Mouse (Mus musculus): ENCODE data around the gene Rnf123.
A peak's percentile ranks its signal among the peaks of the same experiment; 100 is the strongest.

Rnf123 gene

GRCm38 (mm10) chr9:108056361-108057261, 26.5 kb downstream of the Rnf123 start:
- no peak for DNase-seq

GRCm38 (mm10) chr9:108055661-108056237, 27.4 kb downstream of the Rnf123 start:
- DNase-seq, result no peak

- no peak for DNase-seq
Measured at GRCm38 (mm10) chr9:108055061-108055460, 28.1 kb downstream of the Rnf123 start.

- no peak for DNase-seq
Measured at GRCm38 (mm10) chr9:108054331-108055040, 28.7 kb downstream of the Rnf123 start.

GRCm38 (mm10) chr9:108053665-108054225, 29.4 kb downstream of the Rnf123 start:
- DNase-seq, result no peak

- DNase-seq, result peak; percentile 99
Measured at GRCm38 (mm10) chr9:108052885-108053664, 30.1 kb downstream of the Rnf123 start, which contains the start of gene Amigo3. Gene Amigo3, plus strand, starts transcription at chr9:108053159.

GRCm38 (mm10) chr9:108052411-108052810, 30.7 kb downstream of the Rnf123 start:
- no peak for DNase-seq

- DNase-seq, result no peak
Measured at GRCm38 (mm10) chr9:108051931-108052220, 31.3 kb downstream of the Rnf123 start.

GRCm38 (mm10) chr9:108051184-108051930, 31.8 kb downstream of the Rnf123 start:
- DNase-seq, result no peak

- DNase-seq, result no peak
Measured at GRCm38 (mm10) chr9:108049561-108050251, 33.4 kb downstream of the Rnf123 start.

- DNase-seq, result peak; percentile 94
Measured at GRCm38 (mm10) chr9:108049016-108049455, 34.1 kb downstream of the Rnf123 start, which contains the start of gene Gmppb. Gene Gmppb, plus strand, starts transcription at chr9:108049242.

- DNase-seq, result no peak
Measured at GRCm38 (mm10) chr9:108048566-108048955, 34.6 kb downstream of the Rnf123 start.

- no peak for DNase-seq
Measured at GRCm38 (mm10) chr9:108047601-108048565, 35.3 kb downstream of the Rnf123 start.

- no peak for DNase-seq
Measured at GRCm38 (mm10) chr9:108046582-108046981, 36.6 kb downstream of the Rnf123 start.

GRCm38 (mm10) chr9:108044751-108045492, 38.2 kb downstream of the Rnf123 start:
- no peak for DNase-seq

GRCm38 (mm10) chr9:108035331-108036156, 47.6 kb downstream of the Rnf123 start:
- DNase-seq, result no peak

GRCm38 (mm10) chr9:108032126-108032525, 51.0 kb downstream of the Rnf123 start:
- DNase-seq, result no peak

- no peak for DNase-seq
Measured at GRCm38 (mm10) chr9:108027867-108028266, 55.3 kb downstream of the Rnf123 start.

Measured in kidney, adult 18-20 months (tissue).